In genomic region chr10:80250059-80250458, GRCm38 (mm10) we compare ENCODE assay signal across 8 mouse cellular contexts. TPM values are rescaled to one million over a fixed set of nuclear protein-coding genes. Genes with fewer than 3 reads are reported as not detected.
A peak's percentile ranks its signal among the peaks of the same experiment; 100 is the strongest.
DNase-seq lines count a peak whose midpoint lies in the region; ATAC-seq and TF ChIP-seq lines count a peak whose summit lies in the region.

No protein-coding gene starts in this region.

- H3K4me1 ChIP-seq in heart, embryonic 15.5 days (replicated peaks), result peaks cover 48% of the 10 kb centered on the region
- H3K4me1 ChIP-seq in bone marrow, adult 2 months (ENCODE audit: control insufficient read depth, insufficient read depth, low read length), result peaks cover 9% of the 10 kb centered on the region
- H3K4me1 ChIP-seq in hindbrain, embryonic 10.5 days (replicated peaks), result peaks cover 31% of the 10 kb centered on the region
- peaks cover 45% of the 10 kb centered on the region for H3K4me1 ChIP-seq in midbrain, embryonic 10.5 days

- no peak for ATAC-seq in heart, embryonic 15.5 days (replicated peaks; ENCODE audit: insufficient number of reproducible peaks, insufficient read depth, low FRiP score, low read depth)
- no peak for ATAC-seq in erythroid progenitor cell, adult 5-6 weeks (replicated peaks; ENCODE audit: low FRiP score, poor library complexity, severe bottlenecking)

- H3K27me3 ChIP-seq in heart, embryonic 15.5 days, result no peaks in the 10 kb centered on the region
- H3K27me3 ChIP-seq in hindbrain, embryonic 10.5 days (ENCODE audit: insufficient read depth, poor library complexity, severe bottlenecking), result no peaks in the 10 kb centered on the region
- H3K27me3 ChIP-seq in midbrain, embryonic 10.5 days (ENCODE audit: low read depth, poor library complexity, severe bottlenecking), result no peaks in the 10 kb centered on the region; the same call in 1 of the 2 replicates

- no peak for TF ChIP-seq POLR2A in bone marrow, adult 2 months (IDR thresholded peaks at IDR 0.05; ENCODE audit: borderline replicate concordance, control insufficient read depth, low read depth, low read length)

- WGBS in heart, embryonic 15.5 days, result 32% methylated on average over 2 of the region's 2 CpGs
- WGBS in bone marrow, adult 2 months, result 25% methylated on average over 2 of the region's 2 CpGs
- WGBS in hindbrain, embryonic 10.5 days, result 41% methylated on average over 2 of the region's 2 CpGs
- WGBS in midbrain, embryonic 10.5 days, result 43% methylated on average over 2 of the region's 2 CpGs

- H3K4me2 ChIP-seq in heart, embryonic 15.5 days, result peak overlapping the region; percentile 75

- H3K4me3 ChIP-seq in heart, embryonic 15.5 days, result peak overlapping the region; percentile 82
- H3K4me3 ChIP-seq in bone marrow, adult 2 months (replicated peaks; ENCODE audit: control insufficient read depth, low read depth, low read length), result peak overlapping the region; percentile 94
- peak overlapping the region; percentile 57 for H3K4me3 ChIP-seq in hindbrain, embryonic 10.5 days
- H3K4me3 ChIP-seq in midbrain, embryonic 10.5 days, result peak overlapping the region; percentile 84

- peaks cover 22% of the 10 kb centered on the region for H3K36me3 ChIP-seq in heart, embryonic 15.5 days
- H3K36me3 ChIP-seq in hindbrain, embryonic 10.5 days, result peaks cover 32% of the 10 kb centered on the region
- peaks cover 31% of the 10 kb centered on the region for H3K36me3 ChIP-seq in midbrain, embryonic 10.5 days

- H3K9me3 ChIP-seq in heart, embryonic 15.5 days (replicated peaks), result no peaks in the 10 kb centered on the region
- H3K9me3 ChIP-seq in hindbrain, embryonic 10.5 days, result no peaks in the 10 kb centered on the region
- no peaks in the 10 kb centered on the region for H3K9me3 ChIP-seq in midbrain, embryonic 10.5 days (replicated peaks)

- DNase-seq in heart, adult 9 months (ENCODE audit: low spot score in 2 of 2), result no peak
- DNase-seq in hindbrain, embryonic 10.5 days (ENCODE audit: low spot score), result no peak
- no peak for DNase-seq in midbrain, embryonic 10.5 days (ENCODE audit: low spot score)
- no peak for DNase-seq in frontal cortex, postnatal 14 days (ENCODE audit: low spot score in 2 of 2)
- DNase-seq in adrenal gland, adult 8-10 months, result no peak

- peak overlapping the region; percentile 86 for H3K9ac ChIP-seq in heart, embryonic 15.5 days

- TF ChIP-seq CTCF in bone marrow, adult 2 months (IDR thresholded peaks at IDR 0.05; ENCODE audit: control insufficient read depth, insufficient read depth, low read length), result no peak

- H3K27ac ChIP-seq in heart, embryonic 15.5 days, result peak overlapping the region; percentile 96
- no peak overlapping the region for H3K27ac ChIP-seq in bone marrow, adult 2 months (ENCODE audit: control insufficient read depth, insufficient read depth, low read depth, low read length, poor library complexity)
- peak overlapping the region; percentile 94 for H3K27ac ChIP-seq in hindbrain, embryonic 10.5 days
- H3K27ac ChIP-seq in midbrain, embryonic 10.5 days (replicated peaks), result peak overlapping the region; percentile 91

RNA-seq across cellular contexts. Expression of gene Ndufs7, which starts 1.1 kb away (rescaled TPM):
- polyA plus RNA-seq in heart, embryonic 15.5 days (2015; fragmentation: Nextera tagmentation; extraction: Ambion mirVana), result 553 and 586 TPM in 2 replicates
- polyA plus RNA-seq in bone marrow, adult 2 months (2011; ENCODE audit: insufficient read depth, insufficient read length, low replicate concordance, missing spikeins), result 72.4 and 80.0 TPM in 2 replicates
- 303 and 313 TPM in 2 replicates for polyA plus RNA-seq in hindbrain, embryonic 10.5 days (2016; fragmentation: Nextera tagmentation; extraction: Ambion mirVana)
- 288 and 314 TPM in 2 replicates for polyA plus RNA-seq in midbrain, embryonic 10.5 days (2016; fragmentation: Nextera tagmentation; extraction: Ambion mirVana)
- 100 to 1,000 TPM; 192 to 257 (median 232) TPM for total RNA-seq in adrenal gland, adult 8-10 months (2022)
- total RNA-seq in erythroid progenitor cell, adult 5-6 weeks (2015; ENCODE audit: low replicate concordance), result 87.6 and 109 TPM in 2 replicates
- 43.9 and 66.0 TPM in 2 replicates for total RNA-seq in erythroid progenitor cell, adult 5-6 weeks (2017; ENCODE audit: low replicate concordance)

RNA-seq across cellular contexts. Expression of gene Gamt, which starts 10.8 kb away (rescaled TPM):
- polyA plus RNA-seq in heart, embryonic 15.5 days (2015; fragmentation: Nextera tagmentation; extraction: Ambion mirVana), result 47.7 and 52.9 TPM in 2 replicates
- 1.7 and 5.8 TPM in 2 replicates for polyA plus RNA-seq in bone marrow, adult 2 months (2011; ENCODE audit: insufficient read depth, insufficient read length, low replicate concordance, missing spikeins)
- polyA plus RNA-seq in hindbrain, embryonic 10.5 days (2016; fragmentation: Nextera tagmentation; extraction: Ambion mirVana), result 38.3 and 45.1 TPM in 2 replicates
- polyA plus RNA-seq in midbrain, embryonic 10.5 days (2016; fragmentation: Nextera tagmentation; extraction: Ambion mirVana), result 32.5 and 35.5 TPM in 2 replicates
- total RNA-seq in adrenal gland, adult 8-10 months (2022), result 100 to 1,000 TPM; 238 to 291 (median 243) TPM
- 1.4 TPM in 1 of 2 replicates, not detected in the other for total RNA-seq in erythroid progenitor cell, adult 5-6 weeks (2015; ENCODE audit: low replicate concordance)
- not detected in 2 replicates for total RNA-seq in erythroid progenitor cell, adult 5-6 weeks (2017; ENCODE audit: low replicate concordance)

RNA-seq across cellular contexts. Expression of gene Dazap1, which starts 11.2 kb away (rescaled TPM):
- polyA plus RNA-seq in heart, embryonic 15.5 days (2015; fragmentation: Nextera tagmentation; extraction: Ambion mirVana), result 31.5 and 40.0 TPM in 2 replicates
- polyA plus RNA-seq in bone marrow, adult 2 months (2011; ENCODE audit: insufficient read depth, insufficient read length, low replicate concordance, missing spikeins), result 75.7 and 150 TPM in 2 replicates
- polyA plus RNA-seq in hindbrain, embryonic 10.5 days (2016; fragmentation: Nextera tagmentation; extraction: Ambion mirVana), result 51.0 and 51.2 TPM in 2 replicates
- 43.7 and 50.6 TPM in 2 replicates for polyA plus RNA-seq in midbrain, embryonic 10.5 days (2016; fragmentation: Nextera tagmentation; extraction: Ambion mirVana)
- total RNA-seq in adrenal gland, adult 8-10 months (2022), result 100 to 1,000 TPM in 2 of 4 experiments, 10 to 100 TPM in 2; 72.3 to 125 (median 90.3) TPM
- 35.6 and 83.6 TPM in 2 replicates for total RNA-seq in erythroid progenitor cell, adult 5-6 weeks (2015; ENCODE audit: low replicate concordance)
- total RNA-seq in erythroid progenitor cell, adult 5-6 weeks (2017; ENCODE audit: low replicate concordance), result 72.0 and 102 TPM in 2 replicates

RNA-seq across cellular contexts. Expression of gene Mum1, which starts 23.8 kb away (rescaled TPM):
- 32.7 and 40.5 TPM in 2 replicates for polyA plus RNA-seq in heart, embryonic 15.5 days (2015; fragmentation: Nextera tagmentation; extraction: Ambion mirVana)
- 64.4 and 77.5 TPM in 2 replicates for polyA plus RNA-seq in bone marrow, adult 2 months (2011; ENCODE audit: insufficient read depth, insufficient read length, low replicate concordance, missing spikeins)
- 63.6 and 102 TPM in 2 replicates for polyA plus RNA-seq in hindbrain, embryonic 10.5 days (2016; fragmentation: Nextera tagmentation; extraction: Ambion mirVana)
- 154 and 166 TPM in 2 replicates for polyA plus RNA-seq in midbrain, embryonic 10.5 days (2016; fragmentation: Nextera tagmentation; extraction: Ambion mirVana)
- total RNA-seq in adrenal gland, adult 8-10 months (2022), result 10 to 100 TPM; 26.5 to 41.6 (median 32.9) TPM
- total RNA-seq in erythroid progenitor cell, adult 5-6 weeks (2015; ENCODE audit: low replicate concordance), result 26.3 and 59.5 TPM in 2 replicates
- total RNA-seq in erythroid progenitor cell, adult 5-6 weeks (2017; ENCODE audit: low replicate concordance), result 65.3 and 74.2 TPM in 2 replicates

RNA-seq across cellular contexts. Expression of gene Rps15, which starts 42.2 kb away (rescaled TPM):
- 525 and 544 TPM in 2 replicates for polyA plus RNA-seq in heart, embryonic 15.5 days (2015; fragmentation: Nextera tagmentation; extraction: Ambion mirVana)
- 1,765 and 2,445 TPM in 2 replicates for polyA plus RNA-seq in bone marrow, adult 2 months (2011; ENCODE audit: insufficient read depth, insufficient read length, low replicate concordance, missing spikeins)
- 971 and 1,039 TPM in 2 replicates for polyA plus RNA-seq in hindbrain, embryonic 10.5 days (2016; fragmentation: Nextera tagmentation; extraction: Ambion mirVana)
- polyA plus RNA-seq in midbrain, embryonic 10.5 days (2016; fragmentation: Nextera tagmentation; extraction: Ambion mirVana), result 889 and 1,053 TPM in 2 replicates
- 1,000 to 10,000 TPM; 1,106 to 1,181 (median 1,155) TPM for total RNA-seq in adrenal gland, adult 8-10 months (2022)
- total RNA-seq in erythroid progenitor cell, adult 5-6 weeks (2015; ENCODE audit: low replicate concordance), result 689 and 862 TPM in 2 replicates
- total RNA-seq in erythroid progenitor cell, adult 5-6 weeks (2017; ENCODE audit: low replicate concordance), result 557 and 668 TPM in 2 replicates
